Mouse (Mus musculus) lung, adult 2 months (tissue): ENCODE data around the gene Mroh8.

Source experiments
- CTCF ChIP-seq: fragments of 200-500 bp; IDR thresholded peaks from 2 replicates; pipeline ENCODE4 v1.5.1; 2011; ENCODE audit warnings: mild to moderate bottlenecking, low read length, control low read depth; ENCODE audit not compliant: insufficient read depth
- POLR2A ChIP-seq: fragments of 200-500 bp; IDR thresholded peaks from 2 replicates; pipeline ENCODE4 v1.6.1; 2011; ENCODE audit warnings: low read depth, mild to moderate bottlenecking, control low read depth, low read length, borderline replicate concordance; ENCODE audit errors: extremely low read depth

DNA sequence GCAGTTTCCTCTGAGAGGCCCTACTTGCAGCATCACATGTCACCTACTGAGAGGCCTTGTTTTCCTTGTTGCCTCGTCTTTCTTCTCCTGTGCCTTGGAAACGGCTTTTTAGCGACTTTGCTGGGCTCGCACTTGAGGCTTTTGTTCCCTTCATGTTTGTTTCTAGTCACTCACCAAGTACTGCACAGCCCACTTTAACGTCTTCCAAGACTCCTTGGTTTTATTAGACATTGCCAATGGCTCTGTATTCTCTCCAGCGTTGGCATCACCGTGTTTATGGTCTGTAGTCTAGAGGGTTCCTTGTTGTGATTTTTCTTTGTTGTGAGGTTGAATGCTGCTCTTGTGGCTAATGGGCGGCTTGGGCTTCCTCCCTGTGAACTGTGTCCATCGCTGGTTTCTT lies 23.7 kb upstream of the Mroh8 start:
- TF ChIP-seq CTCF = no peak
- no peak for TF ChIP-seq POLR2A
